Mouse (Mus musculus) adrenal gland, adult 18-20 months (tissue): ENCODE data around the gene Armh1. TPM values are rescaled to one million over a fixed set of nuclear protein-coding genes. Genes with fewer than 3 reads are reported as not detected.

Experiments
- DNase-seq, 2 experiments: peaks; one replicate each; pipeline ENCODE4 v3.0.0; 2021 to 2022; ENCODE audit warnings: low spot score in 2 of 2
- total RNA-seq, 2 experiments: library from RNA; stranded (reverse); gene quantifications; 1 replicate in 1 of 2; 2 replicates in 1 of 2; pipeline ENCODE4 v1.2.3; 2021

Gene Armh1
- total RNA-seq, 2 experiments from 2014 or later: 1.9 to 2.4 TPM

- no peak for DNase-seq
Measured at GRCm38 (mm10) chr4:117169936-117170335, 82.0 kb downstream of the Armh1 start.

Other genes starting within 250 kb of the Armh1 start
- gene Eif2b3, start 232.7 kb downstream of the Armh1 start, total RNA-seq: 10 to 100 TPM; 29.5 to 30.9 TPM
- gene Ptch2, start 156.1 kb downstream of the Armh1 start, total RNA-seq: 1 to 10 TPM; 2.2 to 2.6 TPM
- 10 to 100 TPM in 1 of 2 experiments, 1 to 10 TPM in 1; 9.1 to 11.0 TPM for gene Btbd19, start 126.4 kb downstream of the Armh1 start, total RNA-seq
- gene Tctex1d4, start 125.3 kb downstream of the Armh1 start, total RNA-seq: not detected
- 10 to 100 TPM; 14.1 to 42.2 TPM for gene Plk3, start 118.2 kb downstream of the Armh1 start, total RNA-seq
- 100 to 1,000 TPM; 912 to 968 TPM for gene Rps8, start 95.9 kb downstream of the Armh1 start, total RNA-seq
- gene Kif2c, start 69.5 kb downstream of the Armh1 start, total RNA-seq: under 1 TPM; 0.51 to 0.56 TPM
- 10 to 100 TPM; 38.6 to 66.8 TPM for gene Tmem53, start 174 bp downstream of the Armh1 start, total RNA-seq
- gene Rnf220, start 244.9 kb upstream of the Armh1 start, total RNA-seq: 10 to 100 TPM; 61.6 to 80.0 TPM